Comparison of ENCODE assay signal across 12 mouse cellular contexts in the genomic region with DNA sequence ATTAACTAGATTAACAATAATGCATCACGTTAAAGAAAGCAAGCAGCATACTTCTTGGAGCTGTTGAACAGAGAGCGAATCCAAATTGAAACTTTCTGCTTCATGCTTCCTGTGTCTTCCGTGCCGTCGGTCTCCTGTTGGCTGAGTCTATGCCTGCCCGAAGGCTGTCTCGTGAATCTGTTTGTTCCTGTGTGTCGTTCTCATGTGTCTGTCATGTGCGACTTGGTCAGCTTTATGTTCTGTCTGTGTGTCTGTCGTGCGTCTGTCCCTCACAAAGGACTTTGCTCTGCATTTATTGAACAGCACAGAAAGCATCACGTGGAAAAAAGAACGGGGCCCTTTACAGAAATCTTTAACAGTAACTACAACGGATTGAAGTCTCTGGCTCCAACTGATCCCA. TPM values are rescaled to one million over a fixed set of nuclear protein-coding genes. Genes with fewer than 3 reads are reported as not detected.
"Had no signal": no experiment of that assay in that cellular context is flagged by ENCODE, and none has a peak within 500 bp of the region (broad histone marks: within the 10 kb centered on the region; RNA-seq: fewer than 3 reads in every experiment).

No protein-coding gene starts in this region.

- DNase-seq: kidney, adult 9 months; kidney, postnatal 25 days; lung, adult 2 months; lung, postnatal 36 days; midbrain, embryonic 14.5 days; spleen, adult 18-20 months; thymus, postnatal 36 days had no signal

- H3K4me3 ChIP-seq: hindbrain, embryonic 15.5 days; left cerebral cortex, adult 2 months; limb, embryonic 10.5 days; neural tube, embryonic 12.5 days had no signal

- ATAC-seq: lung, postnatal 0 days had no signal

- H3K27me3 ChIP-seq: hindbrain, embryonic 15.5 days; neural tube, embryonic 12.5 days had no signal

- H3K9me3 ChIP-seq: hindbrain, embryonic 15.5 days; limb, embryonic 10.5 days; neural tube, embryonic 12.5 days had no signal

- H3K4me2 ChIP-seq: hindbrain, embryonic 15.5 days; neural tube, embryonic 12.5 days had no signal

- H3K36me3 ChIP-seq: hindbrain, embryonic 15.5 days; limb, embryonic 10.5 days; neural tube, embryonic 12.5 days had no signal

- H3K9ac ChIP-seq: hindbrain, embryonic 15.5 days; neural tube, embryonic 12.5 days had no signal

- H3K27ac ChIP-seq: hindbrain, embryonic 15.5 days; left cerebral cortex, adult 2 months; limb, embryonic 10.5 days; neural tube, embryonic 12.5 days had no signal

RNA-seq across cellular contexts. Expression of a gene that starts 17.9 kb away (rescaled TPM):
- polyA plus RNA-seq: limb, embryonic 10.5 days; neural tube, embryonic 12.5 days had no signal

RNA-seq across cellular contexts. Expression of a gene that starts 31.5 kb away (rescaled TPM):
- polyA plus RNA-seq: limb, embryonic 10.5 days had no signal
